Mouse (Mus musculus): ENCODE measurements at regions not wholly inside any gene's neighbourhood (a gene's known extent, or its start where the extent isn't known, plus 50 kb on each side); places are given as distances from the start of the nearest gene placed in this dataset.

GRCm38 (mm10) chr6:135527879-135528278 lies 165.5 kb downstream of the Emp1 start:
- Histone ChIP-seq H3K4me1 (peaks cover 6% of the 10 kb centered on the region; the same call in 1 of the 2 replicates), H3K36me3 (no peaks in the 10 kb centered on the region), H3K27me3 (ENCODE audit: low read depth, poor library complexity, severe bottlenecking) (no peaks in the 10 kb centered on the region), H3K4me3 (no peak overlapping the region), H3K27ac (replicated peaks) (no peak overlapping the region), H3K9me3 (replicated peaks) (no peaks in the 10 kb centered on the region)
- WGBS: 60% methylated on average over 4 of the region's 4 CpGs
- DNase-seq (ENCODE audit: low spot score): no peak

GRCm38 (mm10) chr6:135539791-135540646 lies 177.7 kb downstream of the Emp1 start:
- no peaks in the 10 kb centered on the region for H3K27me3 ChIP-seq (ENCODE audit: low read depth, poor library complexity, severe bottlenecking)
- no peak overlapping the region for H3K27ac ChIP-seq (replicated peaks)
- 59% methylated on average over 9 of the region's 9 CpGs for WGBS
- peaks cover 22% of the 10 kb centered on the region for H3K4me1 ChIP-seq
- no peaks in the 10 kb centered on the region for H3K9me3 ChIP-seq (replicated peaks)
- H3K36me3 ChIP-seq: no peaks in the 10 kb centered on the region
- DNase-seq (ENCODE audit: low spot score): no peak
- no peak overlapping the region for H3K4me3 ChIP-seq

- no peaks in the 10 kb centered on the region for H3K27me3 ChIP-seq (ENCODE audit: low read depth, poor library complexity, severe bottlenecking)
- 73% methylated on average over 5 of the region's 5 CpGs for WGBS
- no peaks in the 10 kb centered on the region for H3K9me3 ChIP-seq (replicated peaks)
- peaks cover 22% of the 10 kb centered on the region for H3K4me1 ChIP-seq
- H3K4me3 ChIP-seq: no peak overlapping the region
- no peaks in the 10 kb centered on the region for H3K36me3 ChIP-seq
- no peak overlapping the region for H3K27ac ChIP-seq (replicated peaks)
- DNase-seq (ENCODE audit: low spot score): no peak
Observed at GRCm38 (mm10) chr6:135541566-135541965, 179.2 kb downstream of the Emp1 start.

GRCm38 (mm10) chr6:135542356-135542755 lies 180.0 kb downstream of the Emp1 start:
- Histone ChIP-seq H3K4me1 (peaks cover 22% of the 10 kb centered on the region), H3K27ac (replicated peaks) (0 out of 2 replicates have a peak overlapping the region, but pooled peaks have one; percentile 33), H3K36me3 (no peaks in the 10 kb centered on the region), H3K27me3 (ENCODE audit: low read depth, poor library complexity, severe bottlenecking) (no peaks in the 10 kb centered on the region), H3K9me3 (replicated peaks) (no peaks in the 10 kb centered on the region), H3K4me3 (no peak overlapping the region)
- WGBS: 54% methylated on average over 5 of the region's 5 CpGs
- no peak for DNase-seq (ENCODE audit: low spot score)

GRCm38 (mm10) chr6:135543390-135543789 lies 181.0 kb downstream of the Emp1 start:
- Histone ChIP-seq H3K36me3 (no peaks in the 10 kb centered on the region), H3K9me3 (replicated peaks) (no peaks in the 10 kb centered on the region), H3K4me3 (no peak overlapping the region), H3K27me3 (ENCODE audit: low read depth, poor library complexity, severe bottlenecking) (no peaks in the 10 kb centered on the region), H3K27ac (replicated peaks) (no peak overlapping the region), H3K4me1 (peaks cover 22% of the 10 kb centered on the region)
- WGBS: 90% methylated on average over 3 of the region's 3 CpGs
- no peak for DNase-seq (ENCODE audit: low spot score)

- DNase-seq (ENCODE audit: low spot score): no peak
- Histone ChIP-seq H3K36me3 (no peaks in the 10 kb centered on the region), H3K27me3 (ENCODE audit: low read depth, poor library complexity, severe bottlenecking) (no peaks in the 10 kb centered on the region), H3K27ac (replicated peaks) (no peak overlapping the region), H3K4me3 (no peak overlapping the region), H3K4me1 (peaks cover 22% of the 10 kb centered on the region), H3K9me3 (replicated peaks) (no peaks in the 10 kb centered on the region)
- WGBS: 46% methylated on average over 3 of the region's 3 CpGs
Observed at GRCm38 (mm10) chr6:135543863-135544262, 181.5 kb downstream of the Emp1 start.

- no peak for DNase-seq (ENCODE audit: low spot score)
- Histone ChIP-seq H3K36me3 (no peaks in the 10 kb centered on the region), H3K27ac (replicated peaks) (no peak overlapping the region), H3K27me3 (ENCODE audit: low read depth, poor library complexity, severe bottlenecking) (no peaks in the 10 kb centered on the region), H3K4me3 (no peak overlapping the region), H3K4me1 (peaks cover 8% of the 10 kb centered on the region), H3K9me3 (replicated peaks) (no peaks in the 10 kb centered on the region)
- 40% methylated on average over 3 of the region's 3 CpGs for WGBS
Observed at GRCm38 (mm10) chr6:135550368-135550950, 188.1 kb downstream of the Emp1 start.

- Histone ChIP-seq H3K4me1 (peaks cover 8% of the 10 kb centered on the region), H3K27ac (replicated peaks) (no peak overlapping the region), H3K9me3 (replicated peaks) (no peaks in the 10 kb centered on the region), H3K36me3 (no peaks in the 10 kb centered on the region), H3K27me3 (ENCODE audit: low read depth, poor library complexity, severe bottlenecking) (no peaks in the 10 kb centered on the region), H3K4me3 (no peak overlapping the region)
- no peak for DNase-seq (ENCODE audit: low spot score)
- WGBS: 87% methylated on average over 3 of the region's 3 CpGs
Observed at GRCm38 (mm10) chr6:135552396-135552795, 190.1 kb downstream of the Emp1 start.

- Histone ChIP-seq H3K4me3 (no peak overlapping the region), H3K27ac (replicated peaks) (no peak overlapping the region), H3K4me1 (no peaks in the 10 kb centered on the region), H3K9me3 (replicated peaks) (no peaks in the 10 kb centered on the region), H3K36me3 (no peaks in the 10 kb centered on the region), H3K27me3 (ENCODE audit: low read depth, poor library complexity, severe bottlenecking) (no peaks in the 10 kb centered on the region)
- no peak for DNase-seq (ENCODE audit: low spot score)
- WGBS: 89% methylated on average over 5 of the region's 5 CpGs
Observed at GRCm38 (mm10) chr6:135559501-135559907, 197.2 kb downstream of the Emp1 start.

GRCm38 (mm10) chr6:135562267-135562666 lies 199.9 kb downstream of the Emp1 start:
- H3K27ac ChIP-seq (replicated peaks): no peak overlapping the region
- no peaks in the 10 kb centered on the region for H3K4me1 ChIP-seq
- H3K36me3 ChIP-seq: no peaks in the 10 kb centered on the region
- no peak overlapping the region for H3K4me3 ChIP-seq
- DNase-seq (ENCODE audit: low spot score): no peak
- H3K9me3 ChIP-seq (replicated peaks): no peaks in the 10 kb centered on the region
- H3K27me3 ChIP-seq (ENCODE audit: low read depth, poor library complexity, severe bottlenecking): no peaks in the 10 kb centered on the region
- 84% methylated on average over 2 of the region's 2 CpGs for WGBS

GRCm38 (mm10) chr6:135563766-135564165 lies 201.4 kb downstream of the Emp1 start:
- no peaks in the 10 kb centered on the region for H3K9me3 ChIP-seq (replicated peaks)
- no peak overlapping the region for H3K27ac ChIP-seq (replicated peaks)
- H3K36me3 ChIP-seq: no peaks in the 10 kb centered on the region
- no peaks in the 10 kb centered on the region for H3K4me1 ChIP-seq
- no peak for DNase-seq (ENCODE audit: low spot score)
- no peaks in the 10 kb centered on the region for H3K27me3 ChIP-seq (ENCODE audit: low read depth, poor library complexity, severe bottlenecking)
- no peak overlapping the region for H3K4me3 ChIP-seq

- H3K9me3 ChIP-seq (replicated peaks): no peaks in the 10 kb centered on the region
- no peaks in the 10 kb centered on the region for H3K27me3 ChIP-seq (ENCODE audit: low read depth, poor library complexity, severe bottlenecking)
- DNase-seq (ENCODE audit: low spot score): no peak
- no peak overlapping the region for H3K4me3 ChIP-seq
- no peaks in the 10 kb centered on the region for H3K36me3 ChIP-seq
- H3K4me1 ChIP-seq: no peaks in the 10 kb centered on the region
- WGBS: 71% methylated on average over 1 of the region's 1 CpGs
- H3K27ac ChIP-seq (replicated peaks): no peak overlapping the region
Observed at GRCm38 (mm10) chr6:135569086-135569485, 206.7 kb downstream of the Emp1 start.

GRCm38 (mm10) chr6:135575294-135575693 lies 212.9 kb downstream of the Emp1 start:
- H3K36me3 ChIP-seq: no peaks in the 10 kb centered on the region
- no peak for DNase-seq (ENCODE audit: low spot score)
- no peak overlapping the region for H3K4me3 ChIP-seq
- no peaks in the 10 kb centered on the region for H3K9me3 ChIP-seq (replicated peaks)
- no peaks in the 10 kb centered on the region for H3K27me3 ChIP-seq (ENCODE audit: low read depth, poor library complexity, severe bottlenecking)
- no peak overlapping the region for H3K27ac ChIP-seq (replicated peaks)
- WGBS: 92% methylated on average over 2 of the region's 2 CpGs
- 0 out of 2 replicates have a peak, but pooled peaks cover 8% of the 10 kb centered on the region for H3K4me1 ChIP-seq

Measured in midbrain, embryonic 10.5 days (tissue).